Mouse (Mus musculus) liver, postnatal 0 days (tissue): ENCODE data around the gene Fignl1. TPM values are rescaled to one million over a fixed set of nuclear protein-coding genes. Genes with fewer than 3 reads are reported as not detected.
A peak's percentile ranks its signal among the peaks of the same experiment; 100 is the strongest.

Experiments used
- ATAC-seq: fragments of 200-750 bp; cut with Nextera tagmentation; 2 replicates; pipeline ENCODE4 v1.8.0; 2017; ENCODE audit warnings: mild to moderate bottlenecking, moderate library complexity
- DNase-seq: peaks from one replicate; pipeline ENCODE4 v3.0.0-alpha.2; 2016
- H3K27ac ChIP-seq: fragments of 300-500 bp; sonication (generic); 2 replicates; pipeline ENCODE4 v1.5.1; 2014; ENCODE audit warnings: antibody characterized with exemption, moderate library complexity, mild to moderate bottlenecking, low read depth
- H3K27me3 ChIP-seq: fragments of 300-500 bp; sonication (generic); 2 replicates; pipeline ENCODE4 v1.6.1; 2014; ENCODE audit warnings: low read length, control low read depth, mixed read lengths; ENCODE audit not compliant: insufficient read depth
- H3K36me3 ChIP-seq: fragments of 300-500 bp; sonication (generic); replicated peaks from 2 replicates; pipeline ENCODE4 v1.6.1; 2014; ENCODE audit warnings: mild to moderate bottlenecking, control low read depth, low read length, moderate library complexity, mixed read lengths; ENCODE audit not compliant: insufficient read depth
- H3K4me1 ChIP-seq: fragments of 300-500 bp; sonication (generic); 2 replicates; pipeline ENCODE4 v1.6.1; 2014; ENCODE audit warnings: antibody characterized with exemption, mild to moderate bottlenecking, control low read depth; ENCODE audit not compliant: insufficient read depth
- H3K4me2 ChIP-seq: fragments of 300-500 bp; sonication (generic); 2 replicates; pipeline ENCODE4 v1.6.1; 2014; ENCODE audit warnings: low read depth, mild to moderate bottlenecking, low read length, moderate library complexity, mixed read lengths
- H3K4me3 ChIP-seq: fragments of 300-500 bp; sonication (generic); 2 replicates; pipeline ENCODE4 v1.5.1; 2014; ENCODE audit warnings: low read depth, low read length
- H3K9ac ChIP-seq: fragments of 300-500 bp; sonication (generic); replicated peaks from 2 replicates; pipeline ENCODE4 v1.6.1; 2014; ENCODE audit warnings: mild to moderate bottlenecking, moderate library complexity
- H3K9me3 ChIP-seq: fragments of 300-500 bp; sonication (generic); 2 replicates; pipeline ENCODE4 v1.6.1; 2016; ENCODE audit warnings: mild to moderate bottlenecking, control low read depth, low read length, mixed read lengths
- CTCF ChIP-seq: sonication (generic); IDR thresholded peaks from 2 replicates; pipeline ENCODE4 v1.5.1; 2016; ENCODE audit warnings: antibody characterized with exemption, low read depth
- EP300 ChIP-seq: IDR thresholded peaks from 2 replicates; pipeline ENCODE4 v1.6.1; 2016; ENCODE audit warnings: antibody characterized with exemption, low read depth, mild to moderate bottlenecking
- WGBS: fragments of 180-500 bp; shearing (Covaris S2); extraction: QIAGEN DNeasy Blood & Tissue Kit; methylation state at CpG from one replicate; pipeline ENCODE4 v1.1.7; 2014; ENCODE audit not compliant: insufficient replicate concordance; 5-methylcytosine and 5-hydroxymethylcytosine counted together
- polyA plus RNA-seq: library from polyadenylated mRNA; unstranded; fragments of >200 nt; fragmentation: Nextera tagmentation; extraction: Ambion mirVana; gene quantifications from 2 replicates; pipeline ENCODE4 v1.2.1, GENCODE M21; 2015

Gene Fignl1
- polyA plus RNA-seq, 1 experiment from 2014 or later: 31.2 TPM

GRCm38 (mm10) chr11:11840746-11841145 is 32.0 kb upstream of the Fignl1 start:
- DNase-seq (no peak), ATAC-seq (no peak)
- Histone ChIP-seq H3K36me3 (no peaks in the 10 kb centered on the region; the same call in 1 of the 2 replicates), H3K27ac (no peak overlapping the region), H3K9me3 (no peaks in the 10 kb centered on the region), H3K27me3 (no peaks in the 10 kb centered on the region), H3K4me3 (no peak overlapping the region), H3K4me1 (peaks cover 49% of the 10 kb centered on the region), H3K4me2 (no peak overlapping the region), H3K9ac (no peak overlapping the region)
- no peak for TF ChIP-seq EP300
- WGBS: 79% methylated on average over 2 of the region's 2 CpGs

DNA sequence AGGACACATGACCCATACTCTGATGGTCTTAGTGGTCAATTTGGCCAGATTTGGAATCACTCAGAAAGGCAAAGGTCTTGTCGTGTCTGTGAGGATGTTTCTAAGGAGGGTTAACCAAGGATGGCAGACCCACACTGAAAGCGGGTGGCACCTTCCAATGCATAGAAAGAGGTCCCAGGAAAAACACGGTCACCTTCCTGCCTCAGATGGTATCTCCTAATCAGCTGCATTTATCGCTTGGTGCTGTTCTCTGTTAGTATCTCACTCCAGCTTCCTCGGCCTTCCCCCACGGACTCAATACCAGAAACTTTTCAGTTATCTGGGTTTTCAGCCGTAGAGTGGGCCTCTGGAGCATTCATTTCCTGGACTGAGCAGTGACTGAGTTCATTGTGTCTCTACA is 31.1 kb upstream of the Fignl1 start:
- Histone ChIP-seq H3K36me3 (no peaks in the 10 kb centered on the region; the same call in 1 of the 2 replicates), H3K27me3 (no peaks in the 10 kb centered on the region), H3K9me3 (no peaks in the 10 kb centered on the region), H3K4me2 (no peak overlapping the region), H3K27ac (no peak overlapping the region), H3K4me3 (no peak overlapping the region), H3K9ac (no peak overlapping the region), H3K4me1 (peaks cover 55% of the 10 kb centered on the region)
- DNase-seq (no peak), ATAC-seq (no peak)
- 66% methylated on average over 7 of the region's 7 CpGs for WGBS
- TF ChIP-seq CTCF: no peak
- no peak for TF ChIP-seq EP300

- Histone ChIP-seq H3K4me2 (peak overlapping the region; percentile 64), H3K4me3 (peak overlapping the region; percentile 35), H3K9ac (peak overlapping the region; percentile 42), H3K36me3 (no peaks in the 10 kb centered on the region), H3K27ac (peak overlapping the region; percentile 35; the same call in 1 of the 2 replicates), H3K9me3 (no peaks in the 10 kb centered on the region), H3K27me3 (no peaks in the 10 kb centered on the region), H3K4me1 (peaks cover 63% of the 10 kb centered on the region)
- TF ChIP-seq CTCF (no peak), EP300 (no peak)
- no peak for ATAC-seq
- WGBS: 67% methylated on average over 5 of the region's 5 CpGs
- DNase-seq: no peak
Observed at GRCm38 (mm10) chr11:11837384-11837783, 28.6 kb upstream of the Fignl1 start.

DNA sequence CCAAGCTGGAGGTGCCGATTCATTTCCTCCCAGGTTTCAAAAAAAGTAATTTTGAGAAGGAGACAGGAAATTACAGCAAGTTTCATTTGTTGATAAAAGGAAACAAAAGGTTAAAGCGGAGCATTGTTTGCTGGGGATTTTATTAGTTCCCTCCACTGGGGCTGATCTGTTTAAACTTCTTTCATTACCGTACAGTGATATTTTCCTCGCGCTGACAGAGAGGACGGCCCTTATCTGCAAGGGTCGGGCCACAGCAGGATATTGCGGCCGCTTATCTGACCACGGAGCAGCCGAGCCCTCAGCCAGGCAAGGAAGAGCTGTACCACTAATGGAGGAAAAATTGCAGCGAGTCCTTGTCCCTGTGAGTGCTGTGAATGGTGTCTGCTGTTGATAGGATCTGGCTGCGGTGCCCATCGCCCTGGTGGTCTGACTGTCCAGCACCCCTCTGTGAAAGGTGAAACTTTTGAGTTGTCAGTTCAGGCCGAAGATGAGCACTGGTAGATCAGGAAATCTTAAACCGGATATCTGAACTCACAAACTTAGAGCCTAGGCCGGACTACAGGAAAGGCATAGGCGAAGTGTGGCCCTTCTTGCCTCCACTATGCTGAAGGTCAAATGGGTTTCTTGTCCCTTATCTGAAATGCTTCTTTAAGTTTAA is 28.1 kb upstream of the Fignl1 start:
- TF ChIP-seq CTCF: no peak
- peak; percentile 87 for TF ChIP-seq EP300

GRCm38 (mm10) chr11:11836262-11836661 is 27.5 kb upstream of the Fignl1 start:
- no peak for ATAC-seq
- WGBS: 29% methylated on average over 8 of the region's 8 CpGs
- no peaks in the 10 kb centered on the region for H3K27me3 ChIP-seq
- peak overlapping the region; percentile 42 for H3K9ac ChIP-seq
- H3K4me1 ChIP-seq: peaks cover 59% of the 10 kb centered on the region
- peak overlapping the region; percentile 35 for H3K27ac ChIP-seq
- peak overlapping the region; percentile 64 for H3K4me2 ChIP-seq
- H3K36me3 ChIP-seq: no peaks in the 10 kb centered on the region
- TF ChIP-seq CTCF (no peak), EP300 (no peak)
- H3K9me3 ChIP-seq: no peaks in the 10 kb centered on the region
- DNase-seq: no peak
- peak overlapping the region; percentile 35 for H3K4me3 ChIP-seq

More for the DNA sequence above, 28.1 kb upstream of the Fignl1 start:
- no peaks in the 10 kb centered on the region for H3K9me3 ChIP-seq
- DNase-seq: peak; percentile 66
- peaks cover 63% of the 10 kb centered on the region for H3K4me1 ChIP-seq
- ATAC-seq: peak; percentile 84
- no peaks in the 10 kb centered on the region for H3K27me3 ChIP-seq
- H3K4me3 ChIP-seq: peak overlapping the region; percentile 35
- peak overlapping the region; percentile 35 for H3K27ac ChIP-seq
- H3K4me2 ChIP-seq: peak overlapping the region; percentile 64
- WGBS: 13% methylated on average over 18 of the region's 18 CpGs
- peak overlapping the region; percentile 42 for H3K9ac ChIP-seq
- no peaks in the 10 kb centered on the region for H3K36me3 ChIP-seq

DNA sequence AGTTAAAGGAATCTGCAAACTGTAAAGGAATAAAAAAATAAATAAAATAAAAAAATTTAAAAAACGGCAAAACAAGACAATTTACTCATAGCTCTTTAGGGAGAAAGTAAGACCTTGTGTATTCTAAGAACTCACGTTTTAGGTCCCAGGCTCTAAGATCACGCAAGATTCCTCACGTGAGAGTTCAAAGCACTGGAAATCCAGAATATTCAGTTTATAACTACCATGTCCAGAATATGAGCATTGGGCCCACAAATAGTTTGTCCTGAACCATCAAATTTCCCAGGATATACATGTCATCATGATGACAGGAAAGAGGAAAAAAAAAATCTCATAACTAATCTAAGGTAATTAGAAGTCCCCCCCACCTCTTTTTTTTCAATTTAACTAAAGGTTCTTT is 27.0 kb upstream of the Fignl1 start:
- TF ChIP-seq CTCF (no peak), EP300 (no peak)
- Histone ChIP-seq H3K27ac (peak overlapping the region; percentile 58; the same call in 1 of the 2 replicates), H3K4me3 (no peak overlapping the region), H3K9ac (no peak overlapping the region), H3K9me3 (no peaks in the 10 kb centered on the region), H3K36me3 (no peaks in the 10 kb centered on the region), H3K4me1 (peaks cover 55% of the 10 kb centered on the region), H3K4me2 (peak overlapping the region; percentile 64), H3K27me3 (no peaks in the 10 kb centered on the region)
- ATAC-seq (no peak), DNase-seq (no peak)
- WGBS: 60% methylated on average over 4 of the region's 4 CpGs
